Mouse (Mus musculus) embryonic facial prominence, embryonic 10.5 days (tissue): Measurements from ENCODE around the gene Inf2. TPM values are rescaled to one million over a fixed set of nuclear protein-coding genes. Genes with fewer than 3 reads are reported as not detected.

Source experiments
- DNase-seq: peaks from one replicate; pipeline ENCODE4 v3.0.0-alpha.2; 2017; ENCODE audit warnings: low spot score
- H3K27ac ChIP-seq: fragments of 300-500 bp; sonication (generic); replicated peaks from 2 replicates; pipeline ENCODE4 v1.5.1; 2016; ENCODE audit warnings: mild to moderate bottlenecking
- H3K27me3 ChIP-seq: fragments of 300-500 bp; sonication (generic); replicated peaks from 2 replicates; pipeline ENCODE4 v1.6.1; 2016; ENCODE audit warnings: low read depth, mild to moderate bottlenecking; ENCODE audit not compliant: poor library complexity, severe bottlenecking
- H3K36me3 ChIP-seq: fragments of 300-500 bp; sonication (generic); replicated peaks from 2 replicates; pipeline ENCODE4 v1.6.1; 2016; ENCODE audit warnings: mild to moderate bottlenecking, moderate library complexity
- H3K4me1 ChIP-seq: fragments of 300-500 bp; sonication (generic); 2 replicates; pipeline ENCODE4 v1.6.1; 2016
- H3K4me3 ChIP-seq: fragments of 300-500 bp; sonication (generic); 2 replicates; pipeline ENCODE4 v1.5.1; 2016; ENCODE audit warnings: mild to moderate bottlenecking, moderate library complexity
- H3K9me3 ChIP-seq: fragments of 300-500 bp; sonication (generic); 2 replicates; pipeline ENCODE4 v1.6.1; 2016; ENCODE audit warnings: mild to moderate bottlenecking
- WGBS: fragments of 180-500 bp; shearing (Covaris S2); methylation state at CpG from one replicate; pipeline ENCODE4 v1.1.7; 2016; 5-methylcytosine and 5-hydroxymethylcytosine counted together
- polyA plus RNA-seq: library from polyadenylated mRNA; unstranded; fragments of >200 nt; fragmentation: Nextera tagmentation; extraction: Ambion mirVana; gene quantifications from 2 replicates; pipeline ENCODE4 v1.2.1, GENCODE M21; 2016

Gene Inf2
- polyA plus RNA-seq, 1 experiment from 2014 or later = 1.5 TPM

GRCm38 (mm10) chr12:112591240-112591639 lies 2.7 kb downstream of the Inf2 start:
- H3K4me1 ChIP-seq = peaks cover 63% of the 10 kb centered on the region

DNA sequence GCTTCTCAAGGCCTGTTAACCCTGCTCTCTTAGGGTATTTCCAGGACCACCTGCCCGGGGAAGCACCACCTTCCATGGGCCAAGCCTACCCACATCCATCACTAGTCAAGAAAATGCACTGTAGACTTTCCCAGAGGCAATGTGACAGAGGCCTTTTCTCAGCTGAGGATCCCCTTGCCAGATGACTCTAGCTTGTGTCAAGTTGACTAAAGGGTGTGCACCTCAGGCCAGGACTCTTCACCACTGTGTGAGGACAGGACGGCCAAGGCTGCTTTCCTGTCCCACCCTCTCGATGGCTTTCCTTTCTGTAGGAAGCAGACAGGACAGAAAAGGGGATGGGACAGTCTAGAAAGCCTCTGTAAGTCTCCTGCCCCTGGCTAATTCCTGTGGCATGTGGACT lies 3.1 kb downstream of the Inf2 start:
- peaks cover 68% of the 10 kb centered on the region for H3K4me1 ChIP-seq
- H3K27me3 ChIP-seq = peaks cover 48% of the 10 kb centered on the region
- WGBS = 83% methylated on average over 3 of the region's 3 CpGs
- H3K9me3 ChIP-seq = no peaks in the 10 kb centered on the region
- H3K36me3 ChIP-seq = no peaks in the 10 kb centered on the region
- DNase-seq = no peak
- no peak overlapping the region for H3K27ac ChIP-seq
- H3K4me3 ChIP-seq = no peak overlapping the region

More at GRCm38 (mm10) chr12:112591240-112591639, 2.7 kb downstream of the Inf2 start:
- Histone ChIP-seq H3K27ac (no peak overlapping the region), H3K9me3 (no peaks in the 10 kb centered on the region), H3K4me3 (no peak overlapping the region), H3K27me3 (peaks cover 53% of the 10 kb centered on the region), H3K36me3 (no peaks in the 10 kb centered on the region)
- DNase-seq = no peak
- WGBS = 90% methylated on average over 5 of the region's 5 CpGs

DNA sequence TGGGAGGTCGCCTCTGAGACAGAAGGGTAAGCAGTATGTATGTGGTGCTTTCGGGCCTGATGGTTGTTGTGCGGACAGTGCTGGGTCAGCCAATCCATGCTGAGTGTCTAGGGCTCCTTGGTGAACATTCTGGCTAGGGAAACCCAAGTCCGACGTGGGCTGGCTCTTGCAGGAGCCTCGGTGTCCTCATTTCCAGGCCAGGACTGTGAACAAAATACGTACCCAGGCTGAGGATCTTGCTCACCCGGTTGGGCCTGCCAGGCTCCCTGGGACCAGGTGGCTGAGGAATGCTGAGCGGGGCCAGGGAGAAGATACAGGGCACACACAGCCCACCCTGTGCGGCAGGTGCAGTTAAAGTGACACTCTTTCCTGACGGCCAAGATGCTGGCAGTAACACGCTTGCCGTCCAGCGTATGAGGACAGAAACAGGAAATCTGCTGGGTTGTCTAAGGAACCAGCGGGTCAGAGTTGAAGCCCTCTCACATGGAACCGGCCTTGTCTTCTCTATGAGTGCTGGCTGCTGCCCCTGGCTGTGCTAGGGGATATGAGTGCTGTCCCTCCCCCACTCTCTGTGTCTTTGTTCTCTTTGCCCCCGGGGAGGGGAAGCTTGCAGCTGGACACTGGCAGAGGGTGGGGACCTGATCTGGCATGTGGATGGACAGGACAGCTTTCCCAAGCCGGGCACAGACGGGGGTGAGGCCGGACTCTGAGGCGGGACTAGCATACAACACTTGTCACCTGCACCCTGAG lies 4.6 kb downstream of the Inf2 start:
- Histone ChIP-seq H3K27ac (peak overlapping the region; percentile 31; the same call in 1 of the 2 replicates), H3K4me1 (peaks cover 64% of the 10 kb centered on the region), H3K27me3 (peaks cover 34% of the 10 kb centered on the region), H3K36me3 (no peaks in the 10 kb centered on the region), H3K4me3 (no peak overlapping the region), H3K9me3 (no peaks in the 10 kb centered on the region)
- 66% methylated on average over 21 of the region's 21 CpGs for WGBS
- no peak for DNase-seq

DNA sequence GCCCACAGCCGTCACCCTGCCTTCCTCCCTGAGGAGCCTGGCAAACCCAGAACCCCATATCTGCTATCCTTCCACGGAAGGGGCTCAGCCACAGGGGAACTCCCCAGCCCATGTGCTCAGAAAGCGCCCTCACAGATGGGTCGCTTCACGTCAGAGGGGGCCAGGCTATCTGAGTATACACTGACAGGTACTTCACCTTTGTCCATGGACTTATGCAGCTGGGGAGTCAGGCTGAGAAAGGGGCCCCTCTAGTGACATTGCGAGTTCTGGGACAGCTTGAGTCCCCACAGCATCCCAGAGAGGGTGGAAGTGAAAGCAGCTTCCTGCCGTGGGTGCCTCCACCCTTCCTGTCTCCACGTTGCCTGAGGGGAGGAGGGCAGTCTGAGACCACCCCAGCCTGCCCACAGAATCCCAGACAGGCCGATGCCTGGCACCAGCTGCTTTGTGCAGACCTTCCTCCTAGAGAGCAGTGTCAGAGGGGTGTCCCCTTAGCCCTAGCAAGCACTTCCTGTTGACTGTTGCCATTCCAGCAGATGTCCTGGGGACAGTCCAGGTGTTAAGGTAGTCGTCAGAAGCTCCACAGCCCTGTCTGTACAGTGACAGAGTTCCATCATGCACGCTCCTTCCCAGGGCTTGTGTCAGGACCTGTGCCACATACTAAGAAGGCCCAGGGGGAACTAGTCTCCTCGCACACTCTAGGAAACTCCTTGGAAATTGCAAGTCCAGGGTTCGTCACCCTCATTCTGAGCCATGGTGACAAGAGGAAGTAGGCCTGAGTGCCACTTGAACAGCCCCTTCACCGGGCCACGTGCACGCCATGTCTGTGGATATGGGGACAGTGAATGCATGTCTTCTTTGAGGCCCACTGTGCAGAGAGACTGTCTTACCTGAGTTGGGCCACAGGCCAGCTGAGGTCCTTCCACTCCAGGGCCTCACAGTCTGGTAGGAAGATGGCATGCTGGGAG lies 5.6 kb downstream of the Inf2 start:
- Histone ChIP-seq H3K9me3 (no peaks in the 10 kb centered on the region), H3K4me3 (no peak overlapping the region), H3K36me3 (no peaks in the 10 kb centered on the region), H3K27ac (peak overlapping the region; percentile 31; the same call in 1 of the 2 replicates), H3K27me3 (peaks cover 23% of the 10 kb centered on the region), H3K4me1 (peaks cover 64% of the 10 kb centered on the region)
- DNase-seq = no peak
- WGBS = 68% methylated on average over 16 of the region's 16 CpGs

DNA sequence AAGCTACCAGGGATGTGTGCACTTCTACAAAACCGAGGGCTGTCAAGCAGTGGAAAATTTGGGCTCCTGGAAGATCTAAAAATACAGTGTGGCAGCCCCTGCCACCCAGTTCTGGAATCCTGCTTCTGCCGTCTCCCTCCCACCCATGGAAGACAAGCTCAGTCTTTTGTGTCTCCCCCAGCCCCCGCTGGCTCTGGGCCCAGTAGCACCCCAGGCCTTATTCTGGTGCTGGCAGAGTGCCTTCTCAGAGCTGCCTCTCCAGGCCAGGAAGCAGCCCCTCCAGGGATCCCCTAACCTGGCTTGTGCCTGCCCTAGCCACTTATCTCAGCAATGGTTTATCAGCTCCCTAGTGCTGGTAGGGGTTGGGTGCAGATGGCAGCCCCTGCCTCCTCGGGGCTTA lies 6.4 kb downstream of the Inf2 start:
- Histone ChIP-seq H3K27ac (peak overlapping the region; percentile 7; the same call in 1 of the 2 replicates), H3K4me3 (no peak overlapping the region), H3K36me3 (no peaks in the 10 kb centered on the region), H3K9me3 (no peaks in the 10 kb centered on the region), H3K4me1 (peaks cover 60% of the 10 kb centered on the region), H3K27me3 (peaks cover 16% of the 10 kb centered on the region)
- no peak for DNase-seq
- WGBS = 47% methylated on average over 4 of the region's 4 CpGs

DNA sequence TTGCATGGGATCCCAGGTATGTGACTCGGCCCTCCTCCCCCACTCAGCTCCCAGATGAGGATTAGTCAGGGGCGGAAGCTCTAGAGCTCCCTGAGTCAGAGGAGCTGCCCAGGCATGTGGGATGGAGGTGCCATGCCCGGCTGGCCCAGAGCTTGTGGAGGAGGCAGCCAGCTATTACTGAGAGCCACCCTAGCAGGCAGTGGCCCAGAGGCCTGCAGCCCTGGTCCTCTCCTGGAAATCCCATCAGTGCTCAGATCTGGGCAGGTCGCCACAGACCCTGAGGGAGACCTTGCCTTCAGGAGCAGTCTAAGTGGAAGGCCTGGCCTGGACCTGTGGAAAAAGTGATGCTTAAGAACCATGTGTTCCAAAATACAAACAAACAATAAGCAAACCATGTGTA lies 7.0 kb downstream of the Inf2 start:
- 71% methylated on average over 4 of the region's 4 CpGs for WGBS

GRCm38 (mm10) chr12:112596454-112596853 lies 7.9 kb downstream of the Inf2 start:
- no peak for DNase-seq
- H3K4me3 ChIP-seq = no peak overlapping the region
- H3K9me3 ChIP-seq = no peaks in the 10 kb centered on the region
- peaks cover 61% of the 10 kb centered on the region for H3K4me1 ChIP-seq
- H3K27me3 ChIP-seq = peaks cover under 1% of the 10 kb centered on the region; the same call in 1 of the 2 replicates
- 71% methylated on average over 9 of the region's 9 CpGs for WGBS
- H3K36me3 ChIP-seq = no peaks in the 10 kb centered on the region
- H3K27ac ChIP-seq = no peak overlapping the region

More for the DNA sequence above, 7.0 kb downstream of the Inf2 start:
- H3K9me3 ChIP-seq = no peaks in the 10 kb centered on the region
- H3K4me1 ChIP-seq = peaks cover 61% of the 10 kb centered on the region
- no peak overlapping the region for H3K4me3 ChIP-seq
- H3K27ac ChIP-seq = no peak overlapping the region
- no peak for DNase-seq
- H3K27me3 ChIP-seq = peaks cover 9% of the 10 kb centered on the region
- no peaks in the 10 kb centered on the region for H3K36me3 ChIP-seq

DNA sequence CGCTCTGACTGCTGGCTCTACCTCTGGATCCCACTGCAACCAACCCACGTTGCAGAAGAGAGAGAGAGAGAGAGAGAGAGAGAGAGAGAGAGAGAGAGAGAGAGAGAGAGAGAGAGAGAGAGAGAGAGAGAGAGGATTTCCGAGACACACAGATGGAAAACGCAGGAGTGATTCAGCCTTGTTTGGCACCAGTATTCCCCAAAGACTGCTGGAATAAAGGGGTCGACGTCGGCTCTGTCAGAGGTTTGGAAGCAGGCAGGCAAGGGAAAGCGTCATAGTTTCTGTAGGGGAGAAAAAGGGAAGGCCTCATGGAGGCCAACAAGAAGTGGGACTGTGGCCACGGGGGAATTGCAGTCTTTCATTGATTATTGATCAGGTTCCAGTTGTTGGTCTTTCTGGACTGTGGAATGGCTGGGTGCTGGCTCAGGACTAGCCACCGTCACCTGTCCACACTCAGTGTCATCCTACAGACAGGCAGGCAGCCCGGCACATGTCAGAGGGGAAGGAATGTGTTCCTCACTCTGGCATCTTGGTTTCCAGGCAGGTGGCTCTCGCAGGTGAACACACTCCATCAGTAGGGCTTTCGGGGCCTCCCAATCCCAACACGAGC lies 8.4 kb downstream of the Inf2 start:
- H3K4me3 ChIP-seq = no peak overlapping the region
- 74% methylated on average over 14 of the region's 14 CpGs for WGBS

GRCm38 (mm10) chr12:112597618-112598017 lies 9.0 kb downstream of the Inf2 start:
- no peaks in the 10 kb centered on the region for H3K9me3 ChIP-seq
- H3K4me3 ChIP-seq = no peak overlapping the region
- DNase-seq = no peak
- H3K4me1 ChIP-seq = peaks cover 61% of the 10 kb centered on the region
- WGBS = 89% methylated on average over 8 of the region's 8 CpGs
- no peak overlapping the region for H3K27ac ChIP-seq
- 0 out of 2 replicates have a peak, but pooled peaks cover 2% of the 10 kb centered on the region for H3K36me3 ChIP-seq
- H3K27me3 ChIP-seq = no peaks in the 10 kb centered on the region

More for the DNA sequence above, 8.4 kb downstream of the Inf2 start:
- DNase-seq = no peak
- H3K27me3 ChIP-seq = no peaks in the 10 kb centered on the region
- H3K27ac ChIP-seq = no peak overlapping the region
- no peaks in the 10 kb centered on the region for H3K9me3 ChIP-seq
- peaks cover 61% of the 10 kb centered on the region for H3K4me1 ChIP-seq
- H3K36me3 ChIP-seq = no peaks in the 10 kb centered on the region

- H3K27ac ChIP-seq = no peak overlapping the region
- H3K27me3 ChIP-seq = no peaks in the 10 kb centered on the region
- H3K9me3 ChIP-seq = no peaks in the 10 kb centered on the region
- H3K4me1 ChIP-seq = peaks cover 52% of the 10 kb centered on the region
- H3K36me3 ChIP-seq = 0 out of 2 replicates have a peak, but pooled peaks cover 12% of the 10 kb centered on the region
- no peak for DNase-seq
- no peak overlapping the region for H3K4me3 ChIP-seq
- WGBS = 38% methylated on average over 4 of the region's 4 CpGs
These were observed 10.6 kb downstream of the Inf2 start for GRCm38 (mm10) chr12:112599198-112599597.

- H3K4me1 ChIP-seq = peaks cover 52% of the 10 kb centered on the region
- H3K36me3 ChIP-seq = 0 out of 2 replicates have a peak, but pooled peaks cover 12% of the 10 kb centered on the region
- H3K27ac ChIP-seq = no peak overlapping the region
- H3K9me3 ChIP-seq = no peaks in the 10 kb centered on the region
- no peak overlapping the region for H3K4me3 ChIP-seq
- DNase-seq = no peak
- H3K27me3 ChIP-seq = no peaks in the 10 kb centered on the region
- whole genome bisulfite sequencing = 80% methylated on average over 30 of the region's 30 CpGs
These were observed 11.5 kb downstream of the Inf2 start for GRCm38 (mm10) chr12:112599942-112600611.

- no peak for DNase-seq
- Histone ChIP-seq H3K27ac (no peak overlapping the region), H3K9me3 (no peaks in the 10 kb centered on the region), H3K4me3 (no peak overlapping the region), H3K36me3 (peaks cover 16% of the 10 kb centered on the region; the same call in 1 of the 2 replicates), H3K27me3 (no peaks in the 10 kb centered on the region), H3K4me1 (peaks cover 28% of the 10 kb centered on the region)
- 81% methylated on average over 5 of the region's 5 CpGs for WGBS
These were observed 15.4 kb downstream of the Inf2 start for GRCm38 (mm10) chr12:112604022-112604421.
